9 mouse cellular contexts compared by ENCODE assay signal in the genomic region with DNA sequence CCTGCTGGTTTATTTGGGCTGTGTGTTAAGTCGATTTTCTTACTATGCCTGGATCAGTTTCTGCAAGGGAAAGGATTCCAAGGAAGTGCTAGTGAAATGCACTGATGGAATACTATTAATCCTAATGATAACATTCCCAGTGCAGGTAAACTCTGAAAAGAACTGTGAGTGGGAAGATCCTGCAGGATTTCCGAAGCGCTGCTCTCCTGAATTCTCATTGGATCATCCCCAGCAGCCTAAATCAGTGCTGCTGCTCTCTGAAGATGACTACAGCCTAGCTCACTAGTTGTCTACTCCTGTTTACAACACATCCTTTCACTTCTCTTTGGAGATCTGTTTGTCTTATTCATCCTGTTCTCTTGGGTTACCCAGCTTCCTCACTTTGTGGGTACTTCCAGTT. TPM values are rescaled to one million over a fixed set of nuclear protein-coding genes. Genes with fewer than 3 reads are reported as not detected.
DNase-seq lines count a peak whose midpoint lies in the region; ATAC-seq lines count a peak whose summit lies in the region.
"Had no signal": no experiment of that assay in that cellular context is flagged by ENCODE, and none has a peak within 500 bp of the region (broad histone marks: within the 10 kb centered on the region; RNA-seq: fewer than 3 reads in every experiment).

No protein-coding gene starts in this region.

- no peaks in the 10 kb centered on the region for H3K9me3 ChIP-seq in hindbrain, embryonic 16.5 days (ENCODE audit: control insufficient read depth, low read length)
- H3K9me3 ChIP-seq in neural tube, embryonic 14.5 days (ENCODE audit: control insufficient read depth, low read length) = no peaks in the 10 kb centered on the region

- H3K4me1 ChIP-seq in hindbrain, embryonic 16.5 days (ENCODE audit: control insufficient read depth, insufficient read depth, low read depth, low read length) = no peaks in the 10 kb centered on the region; the same call in 1 of the 2 replicates
- no peaks in the 10 kb centered on the region for H3K4me1 ChIP-seq in neural tube, embryonic 14.5 days (ENCODE audit: control insufficient read depth, insufficient read depth, low read length)

- peak overlapping the region; percentile 61 for H3K4me3 ChIP-seq in hindbrain, embryonic 16.5 days (ENCODE audit: low read length)
- peak overlapping the region; percentile 59 for H3K4me3 ChIP-seq in neural tube, embryonic 14.5 days (ENCODE audit: low read depth, low read length)

- H3K27ac ChIP-seq in hindbrain, embryonic 16.5 days (ENCODE audit: low read depth, low read length) = peak overlapping the region; percentile 83
- H3K27ac ChIP-seq in neural tube, embryonic 14.5 days (ENCODE audit: low read depth, low read length) = peak overlapping the region; percentile 72; the same call in 1 of the 2 replicates

- H3K27me3 ChIP-seq in hindbrain, embryonic 16.5 days (replicated peaks; ENCODE audit: control insufficient read depth, insufficient read depth, low read length) = no peaks in the 10 kb centered on the region
- H3K27me3 ChIP-seq in neural tube, embryonic 14.5 days (ENCODE audit: control insufficient read depth, insufficient read depth, low read length) = 0 out of 2 replicates have a peak, but pooled peaks cover 2% of the 10 kb centered on the region

- H3K36me3 ChIP-seq in hindbrain, embryonic 16.5 days (ENCODE audit: control insufficient read depth, insufficient read depth, low read length) = no peaks in the 10 kb centered on the region
- H3K36me3 ChIP-seq in neural tube, embryonic 14.5 days (ENCODE audit: control insufficient read depth, insufficient read depth, low read length) = no peaks in the 10 kb centered on the region

- peak; percentile 7 for DNase-seq in layer of hippocampus, adult 11-12 months (ENCODE audit: low spot score)
- DNase-seq in layer of hippocampus, postnatal 10 days (ENCODE audit: low spot score in 2 of 2) = no peak
- peak; percentile 42 to 59 for DNase-seq in cerebellum, postnatal 10 days
- no peak for DNase-seq in embryo, embryonic 10 days (ENCODE audit: low spot score)
- DNase-seq in lung, postnatal 25 days (ENCODE audit: low spot score) = no peak

- 3% methylated on average over 3 of the region's 3 CpGs for WGBS in hindbrain, embryonic 16.5 days
- WGBS in neural tube, embryonic 14.5 days = 8% methylated on average over 3 of the region's 3 CpGs

- H3K4me2 ChIP-seq in hindbrain, embryonic 16.5 days (ENCODE audit: low read length) = peak overlapping the region; percentile 60
- H3K4me2 ChIP-seq in neural tube, embryonic 14.5 days (ENCODE audit: low read depth, low read length) = peak overlapping the region; percentile 79

- peak; percentile 15; the same call in 1 of the 2 replicates for ATAC-seq in hindbrain, embryonic 16.5 days
- no peak for ATAC-seq in neural tube, embryonic 14.5 days (ENCODE audit: low read depth)
- no peak for ATAC-seq in megakaryocyte, adult 5-6 weeks (ENCODE audit: poor library complexity, severe bottlenecking)

- peak overlapping the region; percentile 68 for H3K9ac ChIP-seq in hindbrain, embryonic 16.5 days (ENCODE audit: low read depth, low read length)
- peak overlapping the region; percentile 70 for H3K9ac ChIP-seq in neural tube, embryonic 14.5 days (replicated peaks; ENCODE audit: low read depth, low read length)

RNA-seq across cellular contexts. Expression of a gene that starts 0.8 kb away (rescaled TPM):
- total RNA-seq in layer of hippocampus, postnatal 10 days (2021) = 10 to 100 TPM; 32.5 to 39.9 TPM
- 42.6 and 46.5 TPM in 2 replicates for polyA plus RNA-seq in hindbrain, embryonic 16.5 days (2015; fragmentation: Nextera tagmentation; extraction: Ambion mirVana)
- polyA plus RNA-seq in neural tube, embryonic 14.5 days (2014; fragmentation: Nextera tagmentation; extraction: Ambion mirVana) = 35.2 and 43.6 TPM in 2 replicates
- total RNA-seq in megakaryocyte, adult 5-6 weeks (2015) = not detected in 2 replicates
- not detected in 2 replicates for total RNA-seq in megakaryocyte, adult 5-6 weeks (2017)
- total RNA-seq: MEL had no signal

Comparison
In these comparisons a context has a peak if more than half of its experiments do, and no peak if none do; other contexts are left out.
1. DNase-seq: peak in layer of hippocampus, adult 11-12 months (single experiment) and cerebellum, postnatal 10 days (2 of 2); none in layer of hippocampus, postnatal 10 days (0 of 2), embryo, embryonic 10 days (single experiment) and lung, postnatal 25 days (single experiment).
2. RNA of a gene that starts 0.8 kb away (total RNA-seq): 32.5 to 39.9 TPM in layer of hippocampus, postnatal 10 days; not detected in megakaryocyte, adult 5-6 weeks; every median in the first group is over 10 times any median in the second.